Mouse (Mus musculus): Measurements from ENCODE around the gene Myo15b.
"Not testable (repeated sequence)": the region's sequence is repeated elsewhere in the genome, so short reads cannot be mapped to it uniquely, and the experiment has no call there.

Myo15b gene

GRCm38 (mm10) chr11:115832064-115832463, 26.1 kb upstream of the Myo15b start:
- peak; percentile 44 for DNase-seq

GRCm38 (mm10) chr11:115832523-115832922, 25.7 kb upstream of the Myo15b start:
- DNase-seq: peak; percentile 65

- peak; percentile 65 for DNase-seq
Observed at GRCm38 (mm10) chr11:115833021-115833513, 25.1 kb upstream of the Myo15b start.

- no peak for DNase-seq
Observed at GRCm38 (mm10) chr11:115834033-115834432, 24.2 kb upstream of the Myo15b start.

- no peak for DNase-seq
Observed at GRCm38 (mm10) chr11:115836656-115837395, 21.4 kb upstream of the Myo15b start.

GRCm38 (mm10) chr11:115837606-115838345, 20.4 kb upstream of the Myo15b start:
- DNase-seq: no peak

GRCm38 (mm10) chr11:115838895-115839311, 19.3 kb upstream of the Myo15b start:
- DNase-seq: peak; percentile 81

- DNase-seq: no peak
Observed at GRCm38 (mm10) chr11:115839732-115840131, 18.5 kb upstream of the Myo15b start.

- DNase-seq: no peak
Observed at GRCm38 (mm10) chr11:115841044-115841443, 17.2 kb upstream of the Myo15b start.

- DNase-seq: peak; percentile 34
Observed at GRCm38 (mm10) chr11:115841961-115842550, 16.1 kb upstream of the Myo15b start.

- DNase-seq: no peak
Observed at GRCm38 (mm10) chr11:115843141-115843890, 14.9 kb upstream of the Myo15b start.

- peak; percentile 67 for DNase-seq
Observed at GRCm38 (mm10) chr11:115843891-115844239, 14.3 kb upstream of the Myo15b start.

GRCm38 (mm10) chr11:115844240-115844639, 14.0 kb upstream of the Myo15b start:
- no peak for DNase-seq

GRCm38 (mm10) chr11:115845819-115846218, 12.4 kb upstream of the Myo15b start:
- no peak for DNase-seq

GRCm38 (mm10) chr11:115854674-115855073, 3.5 kb upstream of the Myo15b start:
- DNase-seq: no peak

GRCm38 (mm10) chr11:115857146-115857545, 1.1 kb upstream of the Myo15b start:
- DNase-seq: not testable (repeated sequence)

GRCm38 (mm10) chr11:115857936-115858335, 270 bp upstream of the Myo15b start:
- no peak for DNase-seq

- peak; percentile 88 for DNase-seq
Observed at GRCm38 (mm10) chr11:115859143-115859945, 1.1 kb downstream of the Myo15b start.

- DNase-seq: no peak
Observed at GRCm38 (mm10) chr11:115863895-115864294, 5.7 kb downstream of the Myo15b start.

- DNase-seq: peak; percentile 62
Observed at GRCm38 (mm10) chr11:115869393-115869792, 11.2 kb downstream of the Myo15b start.

GRCm38 (mm10) chr11:115872437-115872836, 14.2 kb downstream of the Myo15b start:
- no peak for DNase-seq

- no peak for DNase-seq
Observed at GRCm38 (mm10) chr11:115875935-115876334, 17.7 kb downstream of the Myo15b start.

All from lung, postnatal 36 days (tissue).